Mouse (Mus musculus): ENCODE results near the gene Lrfn4. TPM values are rescaled to one million over a fixed set of nuclear protein-coding genes. Genes with fewer than 3 reads are reported as not detected.

Lrfn4 gene
- polyA plus RNA-seq, 1 experiment from 2014 or later = 8.6 TPM

Small RNA genes lying within 50 kb of the gene (microRNA-seq; reads per million reads assigned to microRNA genes)
- gene Mir6986 (ENCODE audit: borderline number of aligned reads) = not detected

Other genes starting within 250 kb of the Lrfn4 start
- gene Kdm2a, start 217.4 kb downstream of the Lrfn4 start, polyA plus RNA-seq (2014; fragmentation: Nextera tagmentation; extraction: Ambion mirVana) = 43.5 and 48.3 TPM in 2 replicates
- 39.8 and 45.9 TPM in 2 replicates for gene Rhod, start 176.2 kb downstream of the Lrfn4 start, polyA plus RNA-seq (2014; fragmentation: Nextera tagmentation; extraction: Ambion mirVana)
- gene Syt12, start 138.2 kb downstream of the Lrfn4 start, polyA plus RNA-seq (2014; fragmentation: Nextera tagmentation; extraction: Ambion mirVana) = 1.2 and 1.9 TPM in 2 replicates
- gene 2010003K11Rik, start 117.1 kb downstream of the Lrfn4 start, polyA plus RNA-seq (2014; fragmentation: Nextera tagmentation; extraction: Ambion mirVana) = not detected in 2 replicates
- gene Pcx, start 105.2 kb downstream of the Lrfn4 start, polyA plus RNA-seq (2014; fragmentation: Nextera tagmentation; extraction: Ambion mirVana) = 15.4 and 19.2 TPM in 2 replicates
- 60.4 and 68.5 TPM in 2 replicates for gene Rce1, start 10.0 kb upstream of the Lrfn4 start, polyA plus RNA-seq (2014; fragmentation: Nextera tagmentation; extraction: Ambion mirVana)
- 3.7 and 4.4 TPM in 2 replicates for gene Gm960, start 83.0 kb upstream of the Lrfn4 start, polyA plus RNA-seq (2014; fragmentation: Nextera tagmentation; extraction: Ambion mirVana)
- 5.3 and 5.4 TPM in 2 replicates for gene Sptbn2, start 95.5 kb upstream of the Lrfn4 start, polyA plus RNA-seq (2014; fragmentation: Nextera tagmentation; extraction: Ambion mirVana)
- gene Rbm4b, start 140.8 kb upstream of the Lrfn4 start, polyA plus RNA-seq (2014; fragmentation: Nextera tagmentation; extraction: Ambion mirVana) = 110 and 116 TPM in 2 replicates
- 92.9 and 109 TPM in 2 replicates for gene Rbm4, start 178.2 kb upstream of the Lrfn4 start, polyA plus RNA-seq (2014; fragmentation: Nextera tagmentation; extraction: Ambion mirVana)
- gene Gm21992, start 195.9 kb upstream of the Lrfn4 start, polyA plus RNA-seq (2014; fragmentation: Nextera tagmentation; extraction: Ambion mirVana) = 18.4 and 25.8 TPM in 2 replicates
- 110 and 111 TPM in 2 replicates for gene Rbm14, start 196.0 kb upstream of the Lrfn4 start, polyA plus RNA-seq (2014; fragmentation: Nextera tagmentation; extraction: Ambion mirVana)
- gene Ccs, start 223.7 kb upstream of the Lrfn4 start, polyA plus RNA-seq (2014; fragmentation: Nextera tagmentation; extraction: Ambion mirVana) = 44.9 and 45.8 TPM in 2 replicates
- gene Ccdc87, start 223.7 kb upstream of the Lrfn4 start, polyA plus RNA-seq (2014; fragmentation: Nextera tagmentation; extraction: Ambion mirVana) = not detected in 2 replicates
- gene Ctsf, start 239.5 kb upstream of the Lrfn4 start, polyA plus RNA-seq (2014; fragmentation: Nextera tagmentation; extraction: Ambion mirVana) = 20.9 and 30.3 TPM in 2 replicates

Data from embryonic facial prominence, embryonic 11.5 days (tissue).